Mouse (Mus musculus) liver, embryonic 12.5 days (tissue): ENCODE measurements around the gene St8sia1. TPM values are rescaled to one million over a fixed set of nuclear protein-coding genes. Genes with fewer than 3 reads are reported as not detected.

Experiments
- ATAC-seq: fragments of 200-750 bp; cut with Nextera tagmentation; 2 replicates; pipeline ENCODE4 v1.8.0; 2017; ENCODE audit warnings: moderate number of reproducible peaks, mild to moderate bottlenecking, moderate library complexity
- H3K27ac ChIP-seq: fragments of 300-500 bp; sonication (generic); 2 replicates; pipeline ENCODE4 v1.5.1; 2016; ENCODE audit warnings: mild to moderate bottlenecking
- H3K27me3 ChIP-seq: fragments of 300-500 bp; sonication (generic); replicated peaks from 2 replicates; pipeline ENCODE4 v1.6.1; 2016; ENCODE audit warnings: mild to moderate bottlenecking, moderate library complexity
- H3K36me3 ChIP-seq: fragments of 300-500 bp; sonication (generic); 2 replicates; pipeline ENCODE4 v1.6.1; 2016; ENCODE audit warnings: mild to moderate bottlenecking, moderate library complexity
- H3K4me1 ChIP-seq: fragments of 300-500 bp; sonication (generic); 2 replicates; pipeline ENCODE4 v1.6.1; 2016
- H3K4me2 ChIP-seq: fragments of 300-500 bp; sonication (generic); 2 replicates; pipeline ENCODE4 v1.6.1; 2016; ENCODE audit warnings: mild to moderate bottlenecking, moderate library complexity
- H3K4me3 ChIP-seq: fragments of 300-500 bp; sonication (generic); 2 replicates; pipeline ENCODE4 v1.5.1; 2016; ENCODE audit warnings: mild to moderate bottlenecking, moderate library complexity
- H3K9ac ChIP-seq: fragments of 300-500 bp; sonication (generic); 2 replicates; pipeline ENCODE4 v1.6.1; 2016; ENCODE audit warnings: mild to moderate bottlenecking, moderate library complexity
- H3K9me3 ChIP-seq: fragments of 300-500 bp; sonication (generic); replicated peaks from 2 replicates; pipeline ENCODE4 v1.6.1; 2016; ENCODE audit warnings: mild to moderate bottlenecking, moderate library complexity
- WGBS: fragments of 180-500 bp; shearing (Covaris S2); methylation state at CpG from one replicate; pipeline ENCODE4 v1.1.7; 2016; ENCODE audit not compliant: insufficient replicate concordance; 5-methylcytosine and 5-hydroxymethylcytosine counted together
- polyA plus RNA-seq: library from polyadenylated mRNA; unstranded; fragments of >200 nt; fragmentation: Nextera tagmentation; extraction: Ambion mirVana; gene quantifications from 2 replicates; pipeline ENCODE4 v1.2.1, GENCODE M21; 2016

The St8sia1 gene
- polyA plus RNA-seq, 1 experiment from 2014 or later, result 0.67 TPM

DNA sequence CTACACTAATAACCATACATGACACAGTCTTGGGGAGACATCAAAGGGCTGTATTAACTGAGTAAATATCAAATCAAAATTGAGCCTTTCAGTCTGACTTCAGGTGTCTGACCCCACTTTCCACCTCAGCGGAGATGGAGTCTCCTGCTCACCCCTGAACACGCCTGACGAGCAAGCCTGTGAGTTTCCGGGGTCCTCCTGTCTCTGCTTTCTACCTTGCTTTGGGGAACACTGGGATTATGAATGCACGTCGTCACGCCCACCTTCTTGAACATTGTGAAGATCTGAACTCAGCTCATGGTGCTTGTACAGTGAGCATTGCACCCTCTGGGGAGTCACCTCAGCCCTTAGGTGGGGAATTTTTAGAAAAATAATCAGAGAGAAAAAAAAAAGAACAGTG, 9.0 kb upstream of the St8sia1 start:
- H3K36me3 ChIP-seq, result no peaks in the 10 kb centered on the region
- no peaks in the 10 kb centered on the region for H3K9me3 ChIP-seq
- H3K9ac ChIP-seq, result no peak overlapping the region
- H3K4me2 ChIP-seq, result no peak overlapping the region
- H3K27ac ChIP-seq, result no peak overlapping the region
- H3K27me3 ChIP-seq, result no peaks in the 10 kb centered on the region
- no peaks in the 10 kb centered on the region for H3K4me1 ChIP-seq
- 79% methylated on average over 7 of the region's 7 CpGs for WGBS
- no peak overlapping the region for H3K4me3 ChIP-seq
- no peak for ATAC-seq

DNA sequence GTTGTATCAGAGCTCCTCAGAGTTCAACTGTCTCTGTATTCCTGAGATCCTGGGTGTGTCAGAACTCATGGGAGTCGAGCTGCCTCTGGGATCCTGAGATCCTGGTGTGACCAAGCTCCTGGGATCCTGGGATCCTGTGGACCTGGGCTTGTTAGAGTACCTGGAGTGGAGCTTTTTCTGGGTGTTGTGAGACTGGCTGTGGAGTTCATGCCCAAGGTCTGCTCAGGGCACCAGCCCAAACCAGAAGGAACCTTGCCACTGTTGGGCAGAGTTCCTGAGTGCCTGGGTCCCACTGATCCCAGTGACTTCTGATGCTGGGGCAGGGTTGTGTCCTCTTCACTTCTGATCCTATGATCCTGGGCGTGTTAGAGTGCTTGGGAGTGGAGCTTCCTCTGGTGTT, 8.0 kb upstream of the St8sia1 start:
- Histone ChIP-seq H3K27me3 (no peaks in the 10 kb centered on the region), H3K4me1 (no peaks in the 10 kb centered on the region), H3K4me3 (no peak overlapping the region), H3K9ac (no peak overlapping the region), H3K9me3 (no peaks in the 10 kb centered on the region), H3K27ac (no peak overlapping the region), H3K36me3 (no peaks in the 10 kb centered on the region), H3K4me2 (no peak overlapping the region)
- ATAC-seq, result no peak
- 36% methylated on average over 2 of the region's 2 CpGs for WGBS

DNA sequence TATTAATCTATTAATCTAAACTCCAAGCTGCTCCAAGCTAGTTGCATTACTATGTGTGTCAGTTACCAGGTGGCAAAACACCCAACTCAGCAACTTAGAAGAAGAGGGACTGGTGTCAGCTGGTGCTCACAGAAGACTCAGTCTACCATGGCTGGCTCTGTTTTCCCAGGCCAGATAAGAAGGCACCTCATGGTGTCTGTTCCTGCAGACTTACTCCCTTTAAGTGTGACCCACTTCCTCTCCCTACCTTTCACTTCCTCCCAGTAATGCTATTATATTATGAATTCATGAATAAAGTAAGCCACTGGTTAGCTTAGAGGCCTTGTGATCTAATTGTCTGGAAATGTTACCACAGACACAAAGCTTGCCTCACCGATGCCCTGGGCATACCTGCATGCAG, 3.2 kb upstream of the St8sia1 start:
- no peaks in the 10 kb centered on the region for H3K9me3 ChIP-seq
- peaks cover 30% of the 10 kb centered on the region for H3K27me3 ChIP-seq
- no peak overlapping the region for H3K27ac ChIP-seq
- WGBS, result 82% methylated on average over 1 of the region's 1 CpGs
- H3K9ac ChIP-seq, result no peak overlapping the region
- ATAC-seq, result no peak
- no peaks in the 10 kb centered on the region for H3K36me3 ChIP-seq
- H3K4me1 ChIP-seq, result peaks cover 15% of the 10 kb centered on the region; the same call in 1 of the 2 replicates
- H3K4me2 ChIP-seq, result no peak overlapping the region
- no peak overlapping the region for H3K4me3 ChIP-seq

DNA sequence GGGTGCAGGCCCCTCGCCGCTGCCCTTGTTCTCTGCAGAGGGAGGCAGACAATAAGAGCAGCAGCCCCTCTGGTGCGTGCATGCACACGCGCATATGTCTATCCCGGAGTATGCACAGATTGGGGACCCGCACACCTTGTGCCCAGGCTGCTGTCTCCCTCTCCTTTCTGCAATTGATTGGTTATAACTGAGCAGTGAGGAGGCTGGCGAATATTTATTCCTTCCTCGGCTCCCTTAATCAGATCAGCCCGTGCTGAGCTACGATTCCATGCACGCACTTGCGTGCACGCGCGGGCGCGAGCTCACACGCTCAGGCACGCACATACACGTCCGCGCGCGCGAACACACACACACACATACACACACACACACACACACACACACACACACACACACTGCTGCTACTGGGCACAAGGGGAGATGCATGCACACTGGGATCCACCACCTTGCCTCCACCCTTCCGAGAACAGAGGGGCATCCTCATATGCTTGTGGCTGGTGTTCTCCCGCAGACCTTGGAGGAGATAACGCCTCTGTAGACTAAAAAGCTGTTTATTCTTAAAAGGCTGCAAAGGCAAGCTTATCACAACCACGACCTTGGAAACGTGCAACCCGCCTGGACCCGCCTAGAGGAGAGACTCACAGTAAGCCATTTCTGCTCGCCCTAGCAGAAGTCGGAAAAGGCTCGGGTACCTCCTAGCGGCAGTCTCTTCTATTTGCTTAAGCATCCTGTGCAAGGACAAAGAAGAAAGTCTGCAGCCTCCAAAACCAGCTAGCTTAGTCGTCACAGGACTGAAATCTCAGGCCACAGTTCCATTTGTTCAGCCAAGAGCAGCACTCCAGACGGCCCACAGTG, 506 bp upstream of the St8sia1 start:
- no peak overlapping the region for H3K27ac ChIP-seq

DNA sequence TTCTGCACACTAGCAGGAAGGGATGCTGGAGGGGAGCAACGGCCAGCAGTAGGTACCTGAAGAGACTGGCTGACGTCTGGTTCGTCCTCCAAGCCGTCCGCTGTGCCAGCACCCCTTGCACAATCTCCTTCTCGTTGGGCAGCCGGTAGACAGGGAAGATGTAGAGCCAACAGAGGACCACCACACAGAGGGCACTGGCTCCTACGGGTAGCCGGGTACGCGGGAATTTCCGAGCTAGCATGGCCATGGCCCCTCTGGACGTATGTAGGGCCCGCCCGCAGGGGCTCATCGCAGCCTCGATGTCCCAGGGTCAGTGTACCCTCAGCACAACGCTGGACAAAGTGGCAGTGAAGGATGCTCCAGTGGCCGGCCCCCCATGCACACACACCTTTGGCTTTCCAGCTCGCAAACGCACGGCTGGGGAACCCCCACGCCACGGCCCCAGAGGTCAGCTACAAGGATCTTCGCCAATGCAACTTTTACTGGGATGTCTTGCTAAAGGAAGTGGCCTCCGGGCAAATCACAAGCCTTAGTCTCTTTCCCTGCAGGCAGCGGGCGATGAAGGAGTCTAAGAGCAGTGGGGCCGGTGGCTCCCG, 674 bp downstream of the St8sia1 start:
- Histone ChIP-seq H3K4me2 (peak overlapping the region; percentile 74), H3K27ac (no peak overlapping the region), H3K4me1 (peaks cover 15% of the 10 kb centered on the region; the same call in 1 of the 2 replicates), H3K9ac (no peak overlapping the region), H3K36me3 (no peaks in the 10 kb centered on the region), H3K4me3 (peak overlapping the region; percentile 54), H3K27me3 (peaks cover 49% of the 10 kb centered on the region), H3K9me3 (no peaks in the 10 kb centered on the region)
- no peak for ATAC-seq
- WGBS, result 24% methylated on average over 30 of the region's 30 CpGs

More for the DNA sequence above, 506 bp upstream of the St8sia1 start:
- Histone ChIP-seq H3K4me1 (peaks cover 15% of the 10 kb centered on the region; the same call in 1 of the 2 replicates), H3K27me3 (peaks cover 49% of the 10 kb centered on the region), H3K36me3 (no peaks in the 10 kb centered on the region), H3K4me3 (peak overlapping the region; percentile 54), H3K9me3 (no peaks in the 10 kb centered on the region), H3K9ac (peak overlapping the region; percentile 44; the same call in 1 of the 2 replicates), H3K4me2 (peak overlapping the region; percentile 74)
- ATAC-seq, result peak; percentile 81
- under 1% methylated on average over 39 of the region's 39 CpGs for WGBS

DNA sequence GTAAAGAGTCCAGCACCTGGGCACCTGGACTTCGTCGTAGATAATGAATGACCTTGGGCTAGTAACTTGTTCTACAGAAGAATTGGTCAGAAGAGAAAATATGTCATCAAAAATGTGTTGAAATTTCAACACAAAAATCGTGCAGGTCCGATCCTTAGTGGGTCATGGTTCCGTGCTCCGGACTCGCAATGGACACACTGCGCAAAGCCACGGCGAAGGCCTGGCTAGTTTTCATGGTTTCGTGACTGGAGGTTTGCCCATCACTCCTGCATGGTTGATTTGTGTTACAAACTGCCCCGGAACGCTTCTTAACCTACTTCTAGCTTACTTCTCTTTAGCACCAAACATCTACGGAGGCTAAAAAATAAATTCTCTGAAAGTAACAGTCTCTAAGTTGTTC, 1.4 kb downstream of the St8sia1 start:
- no peaks in the 10 kb centered on the region for H3K36me3 ChIP-seq
- H3K27ac ChIP-seq, result no peak overlapping the region
- no peak overlapping the region for H3K4me2 ChIP-seq
- H3K4me3 ChIP-seq, result no peak overlapping the region
- no peaks in the 10 kb centered on the region for H3K9me3 ChIP-seq
- peaks cover 15% of the 10 kb centered on the region; the same call in 1 of the 2 replicates for H3K4me1 ChIP-seq
- ATAC-seq, result no peak
- peaks cover 49% of the 10 kb centered on the region for H3K27me3 ChIP-seq
- H3K9ac ChIP-seq, result no peak overlapping the region
- WGBS, result 76% methylated on average over 14 of the region's 14 CpGs

DNA sequence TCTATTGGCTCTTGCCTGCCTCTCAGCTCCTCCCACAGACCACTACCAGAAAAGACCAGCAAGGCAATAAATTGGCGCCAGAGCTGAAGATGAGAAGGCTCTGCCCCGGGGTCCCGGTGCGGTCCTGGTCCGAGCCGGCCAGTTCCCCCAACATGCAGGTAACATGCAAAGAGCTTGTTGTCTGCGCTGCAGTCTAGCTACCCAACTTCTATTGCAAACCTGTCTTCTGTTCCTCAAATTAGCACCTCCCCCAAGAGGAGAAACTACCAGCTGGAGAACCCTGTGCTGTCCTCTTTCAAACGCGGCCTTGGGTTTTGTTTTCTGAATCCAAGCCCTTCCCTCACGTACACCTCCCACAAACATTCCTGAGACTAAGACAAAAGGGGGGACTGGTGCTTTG, 1.8 kb downstream of the St8sia1 start:
- no peaks in the 10 kb centered on the region for H3K9me3 ChIP-seq
- H3K27me3 ChIP-seq, result peaks cover 49% of the 10 kb centered on the region
- H3K4me2 ChIP-seq, result no peak overlapping the region
- WGBS, result 55% methylated on average over 10 of the region's 10 CpGs
- no peak overlapping the region for H3K9ac ChIP-seq
- no peak overlapping the region for H3K27ac ChIP-seq
- peaks cover 15% of the 10 kb centered on the region; the same call in 1 of the 2 replicates for H3K4me1 ChIP-seq
- H3K4me3 ChIP-seq, result no peak overlapping the region
- no peak for ATAC-seq
- H3K36me3 ChIP-seq, result no peaks in the 10 kb centered on the region

DNA sequence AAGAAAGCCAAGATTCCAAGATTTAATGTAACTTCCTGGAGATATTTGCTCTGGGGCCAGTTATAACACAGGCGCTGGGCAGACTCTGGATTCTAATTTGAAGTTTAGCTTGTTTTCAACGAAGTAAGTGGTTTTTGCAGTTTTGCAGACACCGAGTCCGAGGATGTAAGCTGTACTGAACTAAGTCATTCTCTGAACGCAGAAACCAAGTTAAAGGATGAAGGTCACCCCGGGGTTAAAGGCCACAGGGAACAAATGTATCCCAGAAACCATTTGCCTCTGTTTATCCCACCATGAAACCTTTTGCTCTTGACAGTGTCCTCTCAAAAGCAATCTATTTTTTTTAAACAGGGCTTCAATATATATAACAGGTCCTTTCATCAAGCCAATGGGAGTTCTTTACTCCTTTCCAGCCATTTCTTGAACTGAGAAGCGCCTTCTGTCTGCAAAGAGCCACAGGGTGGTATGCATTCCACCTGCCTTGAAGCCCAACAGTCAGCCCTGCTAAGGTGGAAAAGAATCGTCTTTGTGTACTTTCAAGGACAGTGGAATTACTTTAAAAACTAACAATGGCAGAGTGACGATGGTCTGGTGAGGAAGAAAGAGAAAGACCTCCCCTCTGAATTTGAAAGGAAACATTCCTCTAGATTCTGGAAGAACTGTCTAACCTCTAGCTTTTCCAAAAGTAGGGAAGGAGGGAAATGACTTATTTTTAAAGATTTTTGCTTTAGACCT, 2.4 kb downstream of the St8sia1 start:
- WGBS, result 70% methylated on average over 9 of the region's 9 CpGs
- H3K9ac ChIP-seq, result no peak overlapping the region
- H3K27me3 ChIP-seq, result peaks cover 49% of the 10 kb centered on the region
- H3K4me2 ChIP-seq, result no peak overlapping the region
- no peak overlapping the region for H3K27ac ChIP-seq
- no peak overlapping the region for H3K4me3 ChIP-seq
- ATAC-seq, result no peak
- H3K36me3 ChIP-seq, result no peaks in the 10 kb centered on the region
- H3K9me3 ChIP-seq, result no peaks in the 10 kb centered on the region
- peaks cover 15% of the 10 kb centered on the region; the same call in 1 of the 2 replicates for H3K4me1 ChIP-seq

DNA sequence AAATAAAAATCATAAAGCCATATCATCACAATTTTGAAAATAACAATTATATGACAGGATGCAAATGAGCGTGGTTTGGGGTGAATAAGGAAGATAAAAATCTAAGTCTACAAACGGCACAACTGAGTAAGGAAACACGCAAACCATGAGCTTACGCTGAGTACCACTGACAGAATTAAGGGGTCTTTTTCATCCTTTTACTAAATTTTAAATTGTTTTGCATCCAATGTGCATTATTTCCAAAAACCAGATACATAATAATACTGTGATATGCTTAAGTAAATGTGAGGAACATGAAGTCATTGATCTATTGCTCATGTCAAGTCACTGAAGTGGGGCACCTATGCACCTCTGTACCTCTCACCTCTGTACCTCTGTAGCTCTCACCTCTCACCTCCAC, 7.7 kb downstream of the St8sia1 start:
- Histone ChIP-seq H3K4me3 (no peak overlapping the region), H3K9ac (no peak overlapping the region), H3K9me3 (no peaks in the 10 kb centered on the region), H3K27ac (no peak overlapping the region), H3K27me3 (peaks cover 11% of the 10 kb centered on the region), H3K36me3 (no peaks in the 10 kb centered on the region), H3K4me2 (no peak overlapping the region), H3K4me1 (peaks cover 14% of the 10 kb centered on the region)
- no peak for ATAC-seq
- 65% methylated on average over 4 of the region's 4 CpGs for WGBS

DNA sequence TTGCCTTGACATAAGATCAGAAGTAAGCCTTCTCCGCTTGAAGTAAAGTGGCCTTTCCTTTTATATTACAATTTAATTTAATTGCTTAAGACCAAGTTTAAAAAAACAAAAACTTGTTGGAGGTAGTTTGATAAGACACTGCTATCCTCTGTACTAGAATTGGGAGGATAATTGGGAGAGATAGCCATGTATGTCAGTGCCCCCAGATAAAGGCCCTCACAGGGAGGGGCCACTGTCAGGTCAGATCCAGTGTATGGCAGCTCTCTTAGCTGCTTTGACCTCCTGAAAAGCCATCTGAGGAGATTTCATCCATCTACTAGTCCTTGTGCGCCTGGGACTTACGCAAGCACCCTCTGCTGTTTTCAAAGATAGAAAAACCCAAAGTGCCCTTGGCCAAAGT, 9.0 kb downstream of the St8sia1 start:
- Histone ChIP-seq H3K4me1 (peaks cover 14% of the 10 kb centered on the region), H3K27me3 (peaks cover 4% of the 10 kb centered on the region; the same call in 1 of the 2 replicates), H3K4me2 (no peak overlapping the region), H3K9me3 (no peaks in the 10 kb centered on the region), H3K27ac (no peak overlapping the region), H3K4me3 (no peak overlapping the region), H3K36me3 (no peaks in the 10 kb centered on the region), H3K9ac (no peak overlapping the region)
- ATAC-seq, result peak; percentile 65; the same call in 1 of the 2 replicates
- 61% methylated on average over 3 of the region's 3 CpGs for WGBS

DNA sequence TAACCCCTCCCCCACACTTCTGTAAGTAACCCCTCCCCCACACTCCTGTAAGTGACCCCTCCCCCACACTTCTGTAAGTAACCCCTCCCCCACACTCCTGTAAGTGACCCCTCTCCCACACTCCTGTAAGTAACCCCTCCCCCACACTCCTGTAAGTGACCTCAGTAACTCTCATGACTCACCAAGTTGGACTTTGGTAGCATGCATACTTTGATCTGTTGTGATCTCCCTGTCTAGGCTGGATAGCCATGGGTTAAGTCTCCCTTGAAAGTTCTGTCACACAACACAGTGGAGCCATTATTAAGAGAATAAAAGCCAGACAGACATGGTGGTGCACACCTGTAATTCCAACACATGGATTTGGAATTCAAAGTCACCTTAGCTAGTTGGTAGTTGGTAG, 11.1 kb downstream of the St8sia1 start:
- peaks cover 14% of the 10 kb centered on the region for H3K4me1 ChIP-seq
- no peak overlapping the region for H3K9ac ChIP-seq
- H3K9me3 ChIP-seq, result no peaks in the 10 kb centered on the region
- H3K27ac ChIP-seq, result no peak overlapping the region
- H3K4me2 ChIP-seq, result no peak overlapping the region
- no peaks in the 10 kb centered on the region for H3K27me3 ChIP-seq
- H3K36me3 ChIP-seq, result no peaks in the 10 kb centered on the region
- ATAC-seq, result no peak
- no peak overlapping the region for H3K4me3 ChIP-seq
